Mouse (Mus musculus): ENCODE data around the gene Irx3. TPM values are rescaled to one million over a fixed set of nuclear protein-coding genes. Genes with fewer than 3 reads are reported as not detected.
A peak's percentile ranks its signal among the peaks of the same experiment; 100 is the strongest.

Irx3 gene
- polyA plus RNA-seq, 1 experiment from 2014 or later: 26.1 TPM

GRCm38 (mm10) chr8:91765411-91766034 lies 36.3 kb downstream of the Irx3 start:
- Histone ChIP-seq H3K9ac (replicated peaks; ENCODE audit: low read length) (no peak overlapping the region), H3K27ac (replicated peaks; ENCODE audit: low read depth, low read length) (no peak overlapping the region), H3K9me3 (ENCODE audit: control insufficient read depth, low read length) (no peaks in the 10 kb centered on the region), H3K27me3 (ENCODE audit: control insufficient read depth, insufficient read depth, low read length) (no peaks in the 10 kb centered on the region; the same call in 1 of the 2 replicates), H3K36me3 (ENCODE audit: control insufficient read depth, insufficient read depth, low read length) (no peaks in the 10 kb centered on the region), H3K4me1 (ENCODE audit: control insufficient read depth, insufficient read depth, low read length) (no peaks in the 10 kb centered on the region), H3K4me3 (replicated peaks; ENCODE audit: low read depth, low read length) (no peak overlapping the region), H3K4me2 (ENCODE audit: low read length) (no peak overlapping the region)
- 29% methylated on average over 8 of the region's 8 CpGs for WGBS
- DNase-seq: peak; percentile 69
- peak; percentile 50; the same call in 1 of the 2 replicates for ATAC-seq (ENCODE audit: low FRiP score, low TSS enrichment)

GRCm38 (mm10) chr8:91755566-91755965 lies 46.3 kb downstream of the Irx3 start:
- Histone ChIP-seq H3K4me1 (ENCODE audit: control insufficient read depth, insufficient read depth, low read length) (no peaks in the 10 kb centered on the region), H3K9ac (replicated peaks; ENCODE audit: low read length) (no peak overlapping the region), H3K4me3 (replicated peaks; ENCODE audit: low read depth, low read length) (no peak overlapping the region), H3K27me3 (ENCODE audit: control insufficient read depth, insufficient read depth, low read length) (no peaks in the 10 kb centered on the region), H3K9me3 (ENCODE audit: control insufficient read depth, low read length) (no peaks in the 10 kb centered on the region), H3K36me3 (ENCODE audit: control insufficient read depth, insufficient read depth, low read length) (no peaks in the 10 kb centered on the region), H3K27ac (replicated peaks; ENCODE audit: low read depth, low read length) (no peak overlapping the region), H3K4me2 (ENCODE audit: low read length) (no peak overlapping the region)
- ATAC-seq (ENCODE audit: low FRiP score, low TSS enrichment) (no peak), DNase-seq (no peak)
- 83% methylated on average over 7 of the region's 7 CpGs for WGBS

- Histone ChIP-seq H3K36me3 (ENCODE audit: control insufficient read depth, insufficient read depth, low read length) (no peaks in the 10 kb centered on the region), H3K4me2 (ENCODE audit: low read length) (no peak overlapping the region), H3K9ac (replicated peaks; ENCODE audit: low read length) (no peak overlapping the region), H3K27ac (replicated peaks; ENCODE audit: low read depth, low read length) (no peak overlapping the region), H3K27me3 (ENCODE audit: control insufficient read depth, insufficient read depth, low read length) (no peaks in the 10 kb centered on the region), H3K9me3 (ENCODE audit: control insufficient read depth, low read length) (no peaks in the 10 kb centered on the region), H3K4me3 (replicated peaks; ENCODE audit: low read depth, low read length) (no peak overlapping the region), H3K4me1 (ENCODE audit: control insufficient read depth, insufficient read depth, low read length) (no peaks in the 10 kb centered on the region)
- DNase-seq (no peak), ATAC-seq (ENCODE audit: low FRiP score, low TSS enrichment) (no peak)
- WGBS: 92% methylated on average over 9 of the region's 9 CpGs
These were observed 46.8 kb downstream of the Irx3 start for GRCm38 (mm10) chr8:91755062-91755461.

GRCm38 (mm10) chr8:91750794-91751125 lies 51.1 kb downstream of the Irx3 start:
- no peak for ATAC-seq (ENCODE audit: low FRiP score, low TSS enrichment)
- no peak overlapping the region for H3K27ac ChIP-seq (replicated peaks; ENCODE audit: low read depth, low read length)
- 86% methylated on average over 7 of the region's 7 CpGs for WGBS
- no peaks in the 10 kb centered on the region for H3K9me3 ChIP-seq (ENCODE audit: control insufficient read depth, low read length)
- DNase-seq: no peak
- H3K9ac ChIP-seq (replicated peaks; ENCODE audit: low read length): no peak overlapping the region
- peaks cover 6% of the 10 kb centered on the region; the same call in 1 of the 2 replicates for H3K4me1 ChIP-seq (ENCODE audit: control insufficient read depth, insufficient read depth, low read length)
- H3K36me3 ChIP-seq (ENCODE audit: control insufficient read depth, insufficient read depth, low read length): no peaks in the 10 kb centered on the region
- H3K27me3 ChIP-seq (ENCODE audit: control insufficient read depth, insufficient read depth, low read length): no peaks in the 10 kb centered on the region
- H3K4me2 ChIP-seq (ENCODE audit: low read length): no peak overlapping the region
- no peak overlapping the region for H3K4me3 ChIP-seq (replicated peaks; ENCODE audit: low read depth, low read length)

- no peak overlapping the region for H3K27ac ChIP-seq (replicated peaks; ENCODE audit: low read depth, low read length)
- no peak overlapping the region for H3K4me2 ChIP-seq (ENCODE audit: low read length)
- DNase-seq (peak; percentile 39), ATAC-seq (ENCODE audit: low FRiP score, low TSS enrichment) (no peak)
- peaks cover 6% of the 10 kb centered on the region; the same call in 1 of the 2 replicates for H3K4me1 ChIP-seq (ENCODE audit: control insufficient read depth, insufficient read depth, low read length)
- no peak overlapping the region for H3K4me3 ChIP-seq (replicated peaks; ENCODE audit: low read depth, low read length)
- WGBS: 74% methylated on average over 15 of the region's 15 CpGs
- no peaks in the 10 kb centered on the region for H3K27me3 ChIP-seq (ENCODE audit: control insufficient read depth, insufficient read depth, low read length)
- no peaks in the 10 kb centered on the region for H3K36me3 ChIP-seq (ENCODE audit: control insufficient read depth, insufficient read depth, low read length)
- H3K9me3 ChIP-seq (ENCODE audit: control insufficient read depth, low read length): no peaks in the 10 kb centered on the region
- H3K9ac ChIP-seq (replicated peaks; ENCODE audit: low read length): no peak overlapping the region
These were observed 51.6 kb downstream of the Irx3 start for GRCm38 (mm10) chr8:91750096-91750793.

- DNase-seq (no peak), ATAC-seq (ENCODE audit: low FRiP score, low TSS enrichment) (no peak)
- Histone ChIP-seq H3K9me3 (ENCODE audit: control insufficient read depth, low read length) (no peaks in the 10 kb centered on the region), H3K4me3 (replicated peaks; ENCODE audit: low read depth, low read length) (no peak overlapping the region), H3K36me3 (ENCODE audit: control insufficient read depth, insufficient read depth, low read length) (no peaks in the 10 kb centered on the region), H3K9ac (replicated peaks; ENCODE audit: low read length) (no peak overlapping the region), H3K27ac (replicated peaks; ENCODE audit: low read depth, low read length) (no peak overlapping the region), H3K4me2 (ENCODE audit: low read length) (no peak overlapping the region), H3K4me1 (ENCODE audit: control insufficient read depth, insufficient read depth, low read length) (peaks cover 6% of the 10 kb centered on the region; the same call in 1 of the 2 replicates), H3K27me3 (ENCODE audit: control insufficient read depth, insufficient read depth, low read length) (no peaks in the 10 kb centered on the region)
- WGBS: 84% methylated on average over 5 of the region's 5 CpGs
These were observed 52.5 kb downstream of the Irx3 start for GRCm38 (mm10) chr8:91749412-91749811.

Data from midbrain, embryonic 14.5 days (tissue).